ENCODE assay signal across 8 mouse cellular contexts in genomic region chr6:48395105-48396007, GRCm38 (mm10). TPM values are rescaled to one million over a fixed set of nuclear protein-coding genes. Genes with fewer than 3 reads are reported as not detected.
DNase-seq lines count a peak whose midpoint lies in the region; ATAC-seq lines count a peak whose summit lies in the region.

Krba1 (plus strand) TSS chr6:48395586.

- DNase-seq in ZHBTc4 (ENCODE audit: low read depth, low spot score) = peak; percentile 95
- peak; percentile 92 to 96 for DNase-seq in cerebellum, postnatal 36 days
- DNase-seq in frontal cortex, postnatal 36 days (ENCODE audit: low spot score in 2 of 2) = peak; percentile 81 to 86
- peak; percentile 87 for DNase-seq in hindbrain, embryonic 14.5 days (ENCODE audit: low spot score)
- peak; percentile 74 to 84 for DNase-seq in layer of hippocampus, postnatal 25 days (ENCODE audit: extremely low spot score in 1 of 2, low spot score in 1 of 2)
- DNase-seq in lung, postnatal 14 days = peak; percentile 86
- peak; percentile 58 for DNase-seq in retina, adult 2 months (ENCODE audit: low read depth, low spot score)
- DNase-seq in thymus, postnatal 36 days = peak; percentile 94 to 95

- H3K9me3 ChIP-seq in hindbrain, embryonic 14.5 days (ENCODE audit: control insufficient read depth, low read length) = no peaks in the 10 kb centered on the region

- H3K27ac ChIP-seq in hindbrain, embryonic 14.5 days = peak within 1 kb of the TSS; percentile 86

- peaks cover 19% of the 10 kb centered on the region for H3K4me1 ChIP-seq in hindbrain, embryonic 14.5 days (replicated peaks; ENCODE audit: control insufficient read depth, insufficient read depth, low read length)

- H3K27me3 ChIP-seq in hindbrain, embryonic 14.5 days (ENCODE audit: control insufficient read depth, insufficient read depth, low read length) = no peaks in the 10 kb centered on the region

- H3K4me3 ChIP-seq in hindbrain, embryonic 14.5 days (replicated peaks; ENCODE audit: low read length) = peak within 1 kb of the TSS; percentile 75

- peak within 1 kb of the TSS; percentile 93 for H3K9ac ChIP-seq in hindbrain, embryonic 14.5 days

- H3K4me2 ChIP-seq in hindbrain, embryonic 14.5 days (replicated peaks) = peak within 1 kb of the TSS; percentile 78

- no peaks in the 10 kb centered on the region for H3K36me3 ChIP-seq in hindbrain, embryonic 14.5 days (replicated peaks; ENCODE audit: control insufficient read depth, insufficient read depth)

- peak; percentile 98 for ATAC-seq in hindbrain, embryonic 14.5 days (ENCODE audit: low FRiP score)

- under 1% methylated on average over 65 of the region's 65 CpGs for WGBS in hindbrain, embryonic 14.5 days

RNA-seq across cellular contexts. Expression of gene Krba1, which starts in this region (rescaled TPM):
- 24.8 and 24.9 TPM in 2 replicates for polyA plus RNA-seq in hindbrain, embryonic 14.5 days (2014; fragmentation: Nextera tagmentation; extraction: Ambion mirVana)
- total RNA-seq in layer of hippocampus, postnatal 25 days (2021) = 10 to 100 TPM; 35.5 to 43.2 TPM

Comparison
In these comparisons a context has a peak if more than half of its experiments do, and no peak if none do; other contexts are left out.
1. Peak in every context shown above with its lines: DNase-seq, ATAC-seq, H3K4me3 ChIP-seq and H3K27ac ChIP-seq.